Mouse (Mus musculus) liver, adult 2 months (tissue): ENCODE data around the gene Gm13539.
"Not testable (repeated sequence)": the region's sequence is repeated elsewhere in the genome, so short reads cannot be mapped to it uniquely, and the experiment has no call there.

ENCODE experiments used
- CTCF ChIP-seq: fragments of 200-500 bp; IDR thresholded peaks from 2 replicates; pipeline ENCODE4 v1.5.1; 2011; ENCODE audit warnings: low read depth, low read length, control low read depth
- POLR2A ChIP-seq: fragments of 200-500 bp; IDR thresholded peaks from 2 replicates; pipeline ENCODE4 v1.6.1; 2011; ENCODE audit warnings: low read length, control low read depth; ENCODE audit not compliant: insufficient read depth; ENCODE audit errors: extremely low read depth

- TF ChIP-seq POLR2A, CTCF: not testable (repeated sequence)
Observed at GRCm38 (mm10) chr2:25736709-25737108, 45.3 kb upstream of the Gm13539 start, which contains the start of gene Obp2b.
